Mouse (Mus musculus): ENCODE data around the gene Fam151a. TPM values are rescaled to one million over a fixed set of nuclear protein-coding genes. Genes with fewer than 3 reads are reported as not detected.

Gene Fam151a
- total and polyA plus RNA-seq, 3 experiments, result 0.11 to 0.34 (median 0.24) TPM

DNA sequence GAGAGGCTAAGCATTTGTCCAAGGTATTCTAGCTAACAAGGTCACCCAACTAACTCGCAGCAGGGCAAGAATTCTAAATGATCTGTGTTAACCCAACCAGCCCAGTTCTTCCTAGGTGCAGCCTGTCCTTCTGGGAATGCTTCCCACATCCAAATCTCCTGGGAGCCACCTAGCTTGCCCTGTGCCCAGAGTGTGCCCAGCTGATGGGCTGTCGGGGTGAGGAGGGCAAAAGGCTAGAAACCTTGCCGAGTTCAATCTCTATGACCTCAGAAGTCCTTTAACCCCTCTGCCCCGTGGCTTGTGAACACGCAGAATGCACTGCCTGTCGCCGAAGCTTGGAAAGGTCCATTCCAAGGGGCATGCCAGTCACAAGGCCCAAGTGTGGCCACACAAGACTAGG is 30.5 kb downstream of the Fam151a start:
- no peak overlapping the region for H3K4me2 ChIP-seq (ENCODE audit: insufficient read depth, low read depth, poor library complexity, severe bottlenecking)
- H3K79me2 ChIP-seq (replicated peaks; ENCODE audit: control insufficient read depth, extremely low read depth, insufficient read depth, poor library complexity, severe bottlenecking), result no peaks in the 10 kb centered on the region
- no peaks in the 10 kb centered on the region for H3K9me3 ChIP-seq (replicated peaks; ENCODE audit: low read length)
- no peak for DNase-seq (ENCODE audit: extremely low read depth)
- no peak overlapping the region for H3K4me3 ChIP-seq (replicated peaks in 1 of 3; ENCODE audit: low read depth in 2 of 3, low read length in 2 of 3, poor library complexity in 1 of 3)
- no peak overlapping the region for H3K27ac ChIP-seq (ENCODE audit: insufficient read depth, low read depth)
- in situ Hi-C loops (cut with MboI; ENCODE audit: low pct_ligation_motif_present, low pct_unique_long_range_greater_than_20kb, low sequenced_read_pairs) (loop anchor here (5.0 kb wide), 1 partner anchor 33 kb away; no protein-coding TSS in a partner anchor), dilution Hi-C loops (cut with MboI; ENCODE audit: extremely low pct_ligation_motif_present, extremely low pct_unique_long_range_greater_than_20kb, low sequenced_read_pairs) (no loop called here)
- no peaks in the 10 kb centered on the region for H3K27me3 ChIP-seq (replicated peaks)
- peaks cover 4 to 42% of the 10 kb centered on the region in 2 experiments for H3K36me3 ChIP-seq (replicated peaks in 1 of 2; ENCODE audit: control insufficient read depth in 1 of 2, insufficient read depth in 1 of 2, low read length in 1 of 2)
- H3K9ac ChIP-seq (ENCODE audit: insufficient read depth, low read depth), result no peak overlapping the region
- no peak for TF ChIP-seq NRF1 (IDR thresholded peaks at IDR 0.05; ENCODE audit: low read depth, low read length)
- TF ChIP-seq ZNF384 (IDR thresholded peaks at IDR 0.05; ENCODE audit: low read depth, low read length), result no peak
- TF ChIP-seq POLR2A (IDR thresholded peaks at IDR 0.05; ENCODE audit: low read depth, low read length), result no peak
- TF ChIP-seq NELFE (IDR thresholded peaks at IDR 0.05; ENCODE audit: low read depth, low read length), result no peak
- TF ChIP-seq PAX5 (IDR thresholded peaks at IDR 0.05; ENCODE audit: low read length), result no peak
- no peak for TF ChIP-seq USF1 (IDR thresholded peaks at IDR 0.05; ENCODE audit: low read depth, low read length)
- TF ChIP-seq TBP (conservative IDR thresholded peaks at IDR 0.05; ENCODE audit: low read depth, low read length), result no peak
- TF ChIP-seq EP300 (IDR thresholded peaks at IDR 0.05; ENCODE audit: low read length), result no peak
- TF ChIP-seq HCFC1 (IDR thresholded peaks at IDR 0.05; ENCODE audit: low read depth, low read length), result no peak
- TF ChIP-seq MYC (IDR thresholded peaks at IDR 0.05; ENCODE audit: low read depth, low read length), result no peak
- TF ChIP-seq MAZ (IDR thresholded peaks at IDR 0.05; ENCODE audit: low read depth, low read length), result no peak
- no peak for TF ChIP-seq JUN (IDR thresholded peaks at IDR 0.05; ENCODE audit: insufficient read depth, low read depth, low read length)
- no peak for TF ChIP-seq ZKSCAN1 (IDR thresholded peaks at IDR 0.05; ENCODE audit: borderline replicate concordance, low read depth, low read length)
- TF ChIP-seq CTCF (conservative IDR thresholded peaks at IDR 0.05 in 1 of 2, IDR thresholded peaks at IDR 0.05 in 1 of 2; ENCODE audit: low read depth in 2 of 2, low read length in 2 of 2), result no peak
- TF ChIP-seq ZC3H11A (IDR thresholded peaks at IDR 0.05; ENCODE audit: low read depth, low read length), result no peak
- H3K4me1 ChIP-seq (ENCODE audit: control insufficient read depth in 1 of 2, insufficient read depth in 2 of 2), result no peaks in the 10 kb centered on the region

DNA sequence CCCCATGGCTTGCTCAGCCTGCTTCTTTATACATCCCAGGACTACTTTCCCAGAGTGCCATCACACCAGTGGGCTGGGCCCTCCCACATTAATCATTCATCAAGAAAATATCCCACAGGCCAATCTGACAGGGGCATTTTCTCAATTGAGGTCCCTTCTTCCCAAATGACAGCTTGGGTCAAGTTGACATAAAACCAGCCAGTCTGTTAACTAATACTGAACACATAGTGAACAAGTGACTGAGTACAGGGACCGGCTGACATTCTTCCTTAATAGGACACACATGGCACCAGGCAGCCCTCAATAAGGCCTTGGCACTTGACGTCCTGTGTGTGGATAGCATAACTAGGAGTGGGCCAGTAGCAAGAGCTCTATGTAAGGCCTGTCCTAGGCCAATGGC is 35.6 kb downstream of the Fam151a start:
- H3K79me2 ChIP-seq (replicated peaks; ENCODE audit: control insufficient read depth, extremely low read depth, insufficient read depth, poor library complexity, severe bottlenecking), result no peaks in the 10 kb centered on the region
- H3K27me3 ChIP-seq (replicated peaks), result no peaks in the 10 kb centered on the region
- no peak for DNase-seq (ENCODE audit: extremely low read depth)
- dilution Hi-C loops (cut with MboI; ENCODE audit: extremely low pct_ligation_motif_present, extremely low pct_unique_long_range_greater_than_20kb, low sequenced_read_pairs), result no loop called here
- no peaks in the 10 kb centered on the region for H3K4me1 ChIP-seq (ENCODE audit: control insufficient read depth in 1 of 2, insufficient read depth in 2 of 2)
- TF ChIP-seq POLR2AphosphoS2 (IDR thresholded peaks at IDR 0.05; ENCODE audit: low read depth, low read length), result no peak
- no peak for TF ChIP-seq CHD2 (IDR thresholded peaks at IDR 0.05; ENCODE audit: low read length)
- peaks cover 3 to 24% of the 10 kb centered on the region in 2 experiments for H3K36me3 ChIP-seq (replicated peaks in 1 of 2; ENCODE audit: control insufficient read depth in 1 of 2, insufficient read depth in 1 of 2, low read length in 1 of 2)
- no peak overlapping the region for H3K4me2 ChIP-seq (ENCODE audit: insufficient read depth, low read depth, poor library complexity, severe bottlenecking)
- no peak overlapping the region for H3K4me3 ChIP-seq (replicated peaks in 1 of 3; ENCODE audit: low read depth in 2 of 3, low read length in 2 of 3, poor library complexity in 1 of 3)
- H3K9me3 ChIP-seq (replicated peaks; ENCODE audit: low read length), result no peaks in the 10 kb centered on the region
- H3K27ac ChIP-seq (ENCODE audit: insufficient read depth, low read depth), result no peak overlapping the region
- in situ Hi-C loops (cut with MboI; ENCODE audit: low pct_ligation_motif_present, low pct_unique_long_range_greater_than_20kb, low sequenced_read_pairs), result no loop called here
- no peak overlapping the region for H3K9ac ChIP-seq (ENCODE audit: insufficient read depth, low read depth)
